Mouse (Mus musculus) heart, embryonic 11.5 days (tissue): ENCODE measurements around the gene Trank1. TPM values are rescaled to one million over a fixed set of nuclear protein-coding genes. Genes with fewer than 3 reads are reported as not detected.

Experiments
- ATAC-seq: fragments of 200-750 bp; cut with Nextera tagmentation; replicated peaks from 2 replicates; pipeline ENCODE4 v1.8.0; 2017; ENCODE audit warnings: moderate library complexity; ENCODE audit not compliant: insufficient number of reproducible peaks, low FRiP score, low TSS enrichment
- H3K27ac ChIP-seq: fragments of 300-500 bp; sonication (generic); 2 replicates; pipeline ENCODE4 v1.5.1; 2014; ENCODE audit warnings: mild to moderate bottlenecking, low read depth, low read length
- H3K27me3 ChIP-seq: fragments of 300-500 bp; sonication (generic); 2 replicates; pipeline ENCODE4 v1.6.1; 2014; ENCODE audit warnings: mild to moderate bottlenecking, low read length, mixed read lengths; ENCODE audit not compliant: control insufficient read depth, insufficient read depth
- H3K36me3 ChIP-seq: fragments of 300-500 bp; sonication (generic); 2 replicates; pipeline ENCODE4 v1.6.1; 2014; ENCODE audit warnings: mild to moderate bottlenecking, low read length, moderate library complexity, mixed read lengths; ENCODE audit not compliant: control insufficient read depth, insufficient read depth
- H3K4me1 ChIP-seq: fragments of 300-500 bp; sonication (generic); 2 replicates; pipeline ENCODE4 v1.6.1; 2014; ENCODE audit warnings: low read length; ENCODE audit not compliant: control insufficient read depth, insufficient read depth
- H3K4me2 ChIP-seq: fragments of 300-500 bp; sonication (generic); 2 replicates; pipeline ENCODE4 v1.6.1; 2014; ENCODE audit warnings: mild to moderate bottlenecking, moderate library complexity
- H3K4me3 ChIP-seq: fragments of 300-500 bp; sonication (generic); 2 replicates; pipeline ENCODE4 v1.5.1; 2014; ENCODE audit warnings: low read depth, low read length
- H3K9ac ChIP-seq: fragments of 300-500 bp; sonication (generic); 2 replicates; pipeline ENCODE4 v1.6.1; 2014; ENCODE audit warnings: mild to moderate bottlenecking, low read depth, low read length, moderate library complexity
- H3K9me3 ChIP-seq: fragments of 300-500 bp; sonication (generic); replicated peaks from 2 replicates; pipeline ENCODE4 v1.6.1; 2016; ENCODE audit warnings: low read length; ENCODE audit not compliant: control insufficient read depth
- WGBS: fragments of 180-500 bp; shearing (Covaris S2); extraction: QIAGEN DNeasy Blood & Tissue Kit; methylation state at CpG from one replicate; pipeline ENCODE4 v1.1.7; 2014; ENCODE audit not compliant: insufficient replicate concordance; 5-methylcytosine and 5-hydroxymethylcytosine counted together
- polyA plus RNA-seq: library from polyadenylated mRNA; unstranded; fragments of >200 nt; fragmentation: Nextera tagmentation; extraction: Ambion mirVana; gene quantifications from 2 replicates; pipeline ENCODE4 v1.2.1, GENCODE M21; 2014

Trank1 gene
- polyA plus RNA-seq, 1 experiment from 2014 or later: 0.11 TPM

DNA sequence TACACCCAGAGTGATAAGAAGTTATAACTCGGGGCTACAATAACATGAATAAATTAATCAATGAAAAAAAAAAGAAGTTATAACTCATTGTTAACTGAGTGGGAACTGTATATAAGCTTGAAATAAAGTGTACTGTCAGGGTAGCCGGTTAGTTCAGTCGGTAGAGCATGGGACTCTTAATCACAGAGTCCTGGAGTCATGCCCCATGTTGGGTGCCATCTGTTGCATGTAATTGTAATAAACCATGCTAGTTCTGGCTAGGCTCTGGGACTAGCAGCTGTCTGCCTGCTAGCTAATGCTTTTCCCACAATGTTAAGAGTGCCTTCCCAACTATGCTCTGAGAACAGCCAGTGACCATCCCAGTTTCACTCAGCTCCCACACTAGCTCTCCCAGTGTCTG lies 60.5 kb downstream of the Trank1 start:
- H3K4me3 ChIP-seq: no peak overlapping the region
- no peak for ATAC-seq
- no peaks in the 10 kb centered on the region for H3K9me3 ChIP-seq
- H3K27ac ChIP-seq: no peak overlapping the region
- 85% methylated on average over 3 of the region's 3 CpGs for WGBS
- H3K9ac ChIP-seq: no peak overlapping the region
- H3K4me1 ChIP-seq: no peaks in the 10 kb centered on the region
- H3K36me3 ChIP-seq: no peaks in the 10 kb centered on the region
- H3K27me3 ChIP-seq: no peaks in the 10 kb centered on the region
- H3K4me2 ChIP-seq: no peak overlapping the region

DNA sequence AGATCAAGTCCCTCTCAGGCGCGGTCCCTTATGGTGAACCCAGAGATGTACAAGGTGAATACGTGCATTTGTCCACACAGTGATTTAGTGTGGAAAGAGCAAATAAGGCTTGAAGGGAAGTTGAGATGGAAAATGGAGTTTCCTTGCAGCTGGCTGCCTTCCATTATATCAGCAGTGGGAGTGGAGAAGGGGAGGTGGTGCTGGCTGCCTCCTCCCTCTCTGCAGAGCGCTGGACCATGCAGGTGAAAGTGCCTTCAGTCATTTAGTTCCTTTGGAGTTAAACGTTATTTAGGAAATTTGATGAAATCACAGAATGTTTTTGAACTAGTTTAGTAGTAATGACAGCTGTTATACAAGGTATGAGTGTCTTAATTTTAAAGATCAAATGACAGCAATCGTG lies 66.3 kb downstream of the Trank1 start:
- ATAC-seq: no peak

DNA sequence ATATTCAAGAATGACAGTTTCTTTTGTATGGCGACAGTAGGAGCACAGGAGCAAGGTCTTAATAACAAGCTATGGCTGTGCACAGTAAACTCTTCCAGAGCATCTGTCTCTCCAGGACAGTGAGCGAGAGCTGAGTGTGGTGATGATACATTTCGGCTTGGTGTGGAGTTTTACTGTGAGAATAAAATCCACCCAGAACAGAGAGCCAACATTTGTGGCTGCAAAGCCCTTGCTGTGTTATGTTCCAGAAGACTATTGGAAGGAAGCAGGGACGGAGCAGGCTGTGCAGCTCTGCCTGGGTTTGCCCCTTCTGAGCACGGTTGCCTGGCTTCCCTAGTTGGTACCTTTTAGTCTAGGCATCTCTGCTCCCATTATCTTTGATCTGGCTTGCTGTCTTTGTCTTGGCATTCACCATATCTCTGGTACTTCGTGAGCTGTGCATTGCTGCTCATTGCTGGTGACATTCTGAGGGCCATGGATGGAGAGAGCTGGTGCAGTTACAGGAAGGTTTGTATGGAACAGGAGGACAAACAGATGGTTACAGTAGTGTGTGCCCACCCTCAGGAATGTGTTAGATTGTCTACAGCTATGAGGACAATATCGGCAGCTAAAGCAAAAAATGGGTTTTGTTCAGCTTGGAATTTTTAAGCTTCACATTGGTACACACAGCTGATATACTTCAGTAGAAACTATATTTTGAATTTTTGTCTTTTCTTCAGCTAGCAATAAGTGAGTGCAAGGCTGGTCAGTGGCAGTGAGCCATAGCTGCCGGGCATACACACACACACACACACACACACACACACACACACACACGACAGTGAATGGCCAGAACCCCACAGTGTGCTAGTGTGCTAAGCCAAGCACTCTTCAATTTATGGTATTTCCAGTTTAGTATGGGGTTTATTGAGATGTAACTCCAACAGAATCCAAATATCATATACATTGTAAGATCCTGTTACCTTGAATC lies 69.8 kb downstream of the Trank1 start:
- Histone ChIP-seq H3K27ac (no peak overlapping the region), H3K4me2 (no peak overlapping the region), H3K27me3 (no peaks in the 10 kb centered on the region), H3K4me1 (no peaks in the 10 kb centered on the region), H3K36me3 (no peaks in the 10 kb centered on the region), H3K9me3 (no peaks in the 10 kb centered on the region), H3K9ac (no peak overlapping the region), H3K4me3 (no peak overlapping the region)
- ATAC-seq: no peak
- WGBS: 80% methylated on average over 9 of the region's 9 CpGs

More for the DNA sequence above, 66.3 kb downstream of the Trank1 start:
- Histone ChIP-seq H3K27me3 (no peaks in the 10 kb centered on the region), H3K36me3 (no peaks in the 10 kb centered on the region), H3K9me3 (no peaks in the 10 kb centered on the region), H3K4me2 (no peak overlapping the region), H3K4me1 (no peaks in the 10 kb centered on the region), H3K9ac (no peak overlapping the region), H3K27ac (no peak overlapping the region), H3K4me3 (no peak overlapping the region)
- 81% methylated on average over 6 of the region's 6 CpGs for WGBS

DNA sequence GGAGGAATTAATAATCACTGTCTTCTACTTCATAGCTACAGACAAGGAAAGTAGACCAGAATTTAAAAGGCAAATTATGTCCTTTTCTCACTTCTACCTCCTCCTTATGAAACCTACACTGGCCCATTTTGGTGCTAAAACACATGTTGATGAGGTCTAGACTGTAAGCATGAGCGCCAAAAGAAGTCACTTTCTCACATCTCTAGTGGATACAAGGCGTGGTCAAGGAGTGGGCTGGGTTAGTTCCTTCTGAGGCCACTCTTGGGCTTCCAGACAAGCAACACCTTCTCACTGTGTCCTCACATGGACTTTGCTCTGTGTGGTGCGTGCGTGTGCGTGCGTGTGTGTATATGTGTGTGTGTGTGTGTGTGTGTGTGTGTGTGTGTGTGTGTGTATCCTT lies 70.9 kb downstream of the Trank1 start:
- ATAC-seq: no peak
- no peak overlapping the region for H3K4me2 ChIP-seq
- no peaks in the 10 kb centered on the region for H3K9me3 ChIP-seq
- H3K9ac ChIP-seq: no peak overlapping the region
- no peaks in the 10 kb centered on the region for H3K27me3 ChIP-seq
- H3K4me1 ChIP-seq: no peaks in the 10 kb centered on the region
- H3K27ac ChIP-seq: no peak overlapping the region
- H3K4me3 ChIP-seq: no peak overlapping the region
- no peaks in the 10 kb centered on the region for H3K36me3 ChIP-seq
- 85% methylated on average over 6 of the region's 6 CpGs for WGBS

DNA sequence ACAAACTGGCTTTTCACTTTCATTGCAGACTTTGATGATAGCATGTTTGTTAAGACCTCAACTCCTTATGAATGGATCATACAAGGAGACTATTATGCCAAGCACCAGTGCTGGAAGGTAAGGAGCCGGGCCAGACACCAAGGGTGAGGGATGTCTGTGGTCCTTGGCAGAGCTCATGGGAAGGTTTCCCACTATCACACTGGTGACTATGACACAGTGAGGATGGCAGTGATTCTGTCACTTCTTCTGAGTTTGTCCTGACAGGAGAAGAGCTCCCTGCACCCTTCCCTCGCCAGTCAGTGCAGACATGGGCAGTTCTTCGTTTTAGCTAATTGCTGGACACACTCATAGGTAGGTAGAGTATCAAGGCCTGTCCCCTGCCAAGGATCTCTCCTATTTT lies 71.5 kb downstream of the Trank1 start:
- no peak for ATAC-seq
- Histone ChIP-seq H3K27ac (no peak overlapping the region), H3K4me2 (no peak overlapping the region), H3K4me1 (no peaks in the 10 kb centered on the region), H3K36me3 (no peaks in the 10 kb centered on the region), H3K9ac (no peak overlapping the region), H3K9me3 (no peaks in the 10 kb centered on the region), H3K4me3 (no peak overlapping the region), H3K27me3 (no peaks in the 10 kb centered on the region)
- WGBS: 68% methylated on average over 3 of the region's 3 CpGs

DNA sequence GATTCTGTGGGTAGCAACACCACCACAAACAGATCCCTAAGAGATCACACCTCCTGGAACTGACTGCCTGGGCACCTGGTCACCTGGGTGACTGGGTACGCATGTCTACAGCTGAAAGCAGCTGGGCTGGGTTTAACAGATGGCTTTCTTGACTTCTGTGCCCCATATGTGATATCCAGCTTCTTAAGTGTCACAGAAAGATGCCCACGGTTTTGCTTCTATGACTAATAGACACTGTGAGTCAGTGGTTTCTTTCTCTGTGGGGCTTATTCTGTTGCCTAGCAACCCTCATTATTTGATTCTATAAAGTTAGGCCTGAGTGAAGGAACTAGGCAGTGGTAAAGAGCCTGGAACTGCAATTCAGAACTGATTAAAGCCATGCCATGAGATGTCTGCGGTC lies 72.2 kb downstream of the Trank1 start:
- Histone ChIP-seq H3K36me3 (no peaks in the 10 kb centered on the region), H3K9ac (no peak overlapping the region), H3K27ac (no peak overlapping the region), H3K9me3 (no peaks in the 10 kb centered on the region), H3K4me1 (no peaks in the 10 kb centered on the region), H3K27me3 (no peaks in the 10 kb centered on the region), H3K4me3 (no peak overlapping the region), H3K4me2 (no peak overlapping the region)
- no peak for ATAC-seq
- 75% methylated on average over 3 of the region's 3 CpGs for WGBS

DNA sequence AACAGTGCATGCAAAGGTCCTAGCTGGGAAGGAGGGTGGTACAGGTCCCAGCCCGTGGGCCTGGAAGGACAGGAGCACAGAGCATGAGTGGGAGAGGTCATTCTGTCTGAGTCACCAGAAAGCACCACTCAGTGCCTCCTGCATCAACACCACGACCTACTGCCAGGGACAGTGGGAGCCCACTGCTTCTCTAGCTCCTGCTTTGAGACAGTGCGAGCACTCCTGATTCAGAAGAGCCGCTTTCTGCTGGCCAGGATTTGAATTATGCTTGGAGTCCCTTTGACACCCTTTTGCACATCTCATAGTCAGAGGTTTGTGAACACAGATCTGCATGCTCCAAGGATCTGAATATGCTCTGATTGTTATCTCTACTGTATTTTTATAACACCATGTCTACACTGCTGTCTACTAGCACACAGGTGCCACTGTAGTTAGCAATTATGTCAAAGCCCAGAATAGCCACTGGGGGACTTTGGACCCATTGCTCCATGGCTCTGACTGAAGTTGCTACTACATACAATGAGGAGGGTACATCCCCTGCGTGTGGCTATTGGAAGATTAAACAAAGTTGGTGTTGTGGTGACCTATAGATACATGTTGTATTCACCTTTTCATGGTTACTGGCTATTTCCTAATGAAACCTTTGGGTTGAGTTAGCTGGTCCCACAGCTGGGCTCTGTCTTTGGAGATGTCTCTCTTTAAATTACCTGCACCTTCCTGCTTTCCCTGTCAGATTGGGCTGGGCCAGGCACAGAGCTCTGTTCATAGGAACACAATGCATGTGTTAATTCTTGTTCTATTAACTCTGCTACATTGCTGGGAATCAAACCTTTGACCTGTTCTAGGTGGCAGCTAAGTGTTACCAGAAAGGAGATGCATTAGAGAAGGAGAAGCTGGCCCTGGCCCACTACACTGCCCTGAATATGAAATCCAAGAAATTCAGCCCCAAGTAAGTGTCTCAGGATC lies 74.3 kb downstream of the Trank1 start:
- no peaks in the 10 kb centered on the region for H3K9me3 ChIP-seq
- no peaks in the 10 kb centered on the region for H3K4me1 ChIP-seq
- no peaks in the 10 kb centered on the region for H3K36me3 ChIP-seq
- H3K27me3 ChIP-seq: no peaks in the 10 kb centered on the region
- H3K9ac ChIP-seq: no peak overlapping the region
- no peak overlapping the region for H3K27ac ChIP-seq
- WGBS: 77% methylated on average over 5 of the region's 5 CpGs
- no peak overlapping the region for H3K4me2 ChIP-seq
- ATAC-seq: no peak
- no peak overlapping the region for H3K4me3 ChIP-seq

DNA sequence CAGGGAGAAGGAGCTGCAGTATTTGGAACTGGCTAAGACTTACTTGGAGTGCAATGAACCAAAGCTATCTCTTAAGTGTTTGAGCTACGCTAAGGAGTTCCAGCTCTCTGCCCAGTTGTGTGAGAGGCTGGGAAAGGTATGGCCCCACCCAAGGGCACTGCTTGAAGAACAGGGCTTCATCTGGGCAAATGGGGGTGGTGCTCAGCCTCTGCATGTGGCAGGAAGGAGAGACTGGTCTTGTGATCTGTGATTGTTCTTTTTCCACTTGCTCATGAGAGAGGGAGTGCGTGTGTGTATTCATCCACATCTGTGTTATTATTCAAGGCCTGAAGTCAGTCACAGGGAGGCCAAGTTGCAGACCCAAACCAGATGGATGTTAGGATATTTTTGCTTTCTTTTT lies 75.0 kb downstream of the Trank1 start:
- 75% methylated on average over 2 of the region's 2 CpGs for WGBS
- H3K9me3 ChIP-seq: no peaks in the 10 kb centered on the region
- no peak overlapping the region for H3K4me2 ChIP-seq
- ATAC-seq: no peak
- no peak overlapping the region for H3K4me3 ChIP-seq
- H3K27ac ChIP-seq: no peak overlapping the region
- no peak overlapping the region for H3K9ac ChIP-seq
- no peaks in the 10 kb centered on the region for H3K4me1 ChIP-seq
- no peaks in the 10 kb centered on the region for H3K36me3 ChIP-seq
- no peaks in the 10 kb centered on the region for H3K27me3 ChIP-seq
